Mouse (Mus musculus) liver, embryonic 14.5 days (tissue): ENCODE results near the gene Fblim1. TPM values are rescaled to one million over a fixed set of nuclear protein-coding genes. Genes with fewer than 3 reads are reported as not detected.

Source experiments
- ATAC-seq: fragments of 200-750 bp; cut with Nextera tagmentation; 2 replicates; pipeline ENCODE4 v1.8.0; 2017; ENCODE audit warnings: moderate number of reproducible peaks, mild to moderate bottlenecking, moderate library complexity; ENCODE audit not compliant: insufficient read depth
- DNase-seq, 3 experiments: peaks; one replicate each; pipeline ENCODE4 v3.0.0-alpha.2; 2012 to 2013; ENCODE audit warnings: low read depth in 3 of 3, low spot score in 3 of 3
- H3K27ac ChIP-seq: fragments of 300-500 bp; sonication (generic); 2 replicates; pipeline ENCODE4 v1.5.1; 2014; ENCODE audit warnings: moderate library complexity, mild to moderate bottlenecking, control low read depth, inconsistent platforms
- H3K27me3 ChIP-seq: fragments of 300-500 bp; sonication (generic); 2 replicates; pipeline ENCODE4 v1.6.1; 2014; ENCODE audit warnings: mild to moderate bottlenecking, low read length, moderate library complexity; ENCODE audit not compliant: control insufficient read depth, insufficient read depth
- H3K36me3 ChIP-seq: fragments of 300-500 bp; sonication (generic); replicated peaks from 2 replicates; pipeline ENCODE4 v1.6.1; 2014; ENCODE audit warnings: low read depth; ENCODE audit not compliant: control insufficient read depth, insufficient read depth
- H3K4me1 ChIP-seq, 2 experiments: fragments of 200-500 bp in 1 of 2; fragments of 300-500 bp in 1 of 2; sonication (generic) in 1 of 2; replicated peaks; 2 replicates each; pipeline ENCODE4 v1.6.1; 2012 to 2014; ENCODE audit warnings: antibody characterized with exemption in 1 of 2, inconsistent platforms in 1 of 2, low read length in 1 of 2; ENCODE audit not compliant: control insufficient read depth in 2 of 2, insufficient read depth in 2 of 2
- H3K4me2 ChIP-seq: fragments of 300-500 bp; sonication (generic); 2 replicates; pipeline ENCODE4 v1.6.1; 2014; ENCODE audit warnings: low read depth, mild to moderate bottlenecking, control low read depth, moderate library complexity
- H3K4me3 ChIP-seq, 2 experiments: fragments of 200-500 bp in 1 of 2; fragments of 300-500 bp in 1 of 2; sonication (generic) in 1 of 2; 2 replicates each; pipeline ENCODE4 v1.5.1; 2012 to 2014; ENCODE audit warnings: low read depth in 2 of 2, low read length in 2 of 2, mild to moderate bottlenecking in 2 of 2, control low read depth in 1 of 2, inconsistent platforms in 1 of 2, moderate library complexity in 1 of 2; ENCODE audit not compliant: insufficient read depth in 1 of 2
- H3K9ac ChIP-seq: fragments of 300-500 bp; sonication (generic); replicated peaks from 2 replicates; pipeline ENCODE4 v1.6.1; 2014; ENCODE audit warnings: mild to moderate bottlenecking, control low read depth, moderate library complexity
- H3K9me3 ChIP-seq: fragments of 300-500 bp; sonication (generic); 2 replicates; pipeline ENCODE4 v1.6.1; 2016; ENCODE audit warnings: low read length, mixed read lengths; ENCODE audit not compliant: control insufficient read depth
- CTCF ChIP-seq: IDR thresholded peaks from 2 replicates; pipeline ENCODE4 v1.5.1; 2016; ENCODE audit warnings: antibody characterized with exemption, low read depth, control low read depth
- EP300 ChIP-seq: IDR thresholded peaks from 2 replicates; pipeline ENCODE4 v1.6.1; 2016; ENCODE audit warnings: antibody characterized with exemption, low read depth
- WGBS: fragments of 180-500 bp; shearing (Covaris S2); extraction: QIAGEN DNeasy Blood & Tissue Kit; methylation state at CpG from one replicate; pipeline ENCODE4 v1.1.7; 2014; ENCODE audit not compliant: insufficient replicate concordance; 5-methylcytosine and 5-hydroxymethylcytosine counted together
- polyA plus RNA-seq, 2 experiments: library from polyadenylated mRNA; depleted of rRNA in 1 of 2; stranded (reverse) in 1 of 2; unstranded in 1 of 2; fragments of >200 nt; fragmentation: Nextera tagmentation in 1 of 2; extraction: Ambion mirVana in 1 of 2; gene quantifications; 2 replicates each; pipeline versions ENCODE4 v1.2.1 to v1.2.3; 2012 to 2014

Gene Fblim1
- 1.1 and 2.0 TPM in 2 replicates for polyA plus RNA-seq (2012; rRNA removed)
- 0.77 and 0.95 TPM in 2 replicates for polyA plus RNA-seq (2014; fragmentation: Nextera tagmentation; extraction: Ambion mirVana)

- peak; percentile 45; the same call in 1 of the 2 replicates for ATAC-seq
- Histone ChIP-seq H3K4me2 (no peak within 1 kb of the TSS), H3K9me3 (no peaks in the 10 kb centered on the region), H3K4me1 (no peaks in the 10 kb centered on the region), H3K4me3 (no peak within 1 kb of the TSS), H3K36me3 (no peaks in the 10 kb centered on the region), H3K9ac (no peak within 1 kb of the TSS), H3K27me3 (no peaks in the 10 kb centered on the region; the same call in 1 of the 2 replicates), H3K27ac (no peak within 1 kb of the TSS)
- no peak for TF ChIP-seq EP300
- no peak for TF ChIP-seq CTCF
- WGBS: 52% methylated on average over 11 of the region's 11 CpGs
- no peak for DNase-seq
Measured at GRCm38 (mm10) chr4:141605861-141606260, at the start of gene Fblim1. Gene Fblim1 (minus strand): TSS chr4:141606096.

GRCm38 (mm10) chr4:141654509-141654908, 48.6 kb upstream of the Fblim1 start:
- WGBS: 78% methylated on average over 6 of the region's 6 CpGs
- Histone ChIP-seq H3K4me3 (no peak overlapping the region), H3K27me3 (no peaks in the 10 kb centered on the region), H3K9me3 (no peaks in the 10 kb centered on the region), H3K27ac (no peak overlapping the region), H3K4me2 (no peak overlapping the region), H3K4me1 (peaks cover 0 to 8% of the 10 kb centered on the region in 2 experiments; a peak in 2 of 4 replicates), H3K9ac (no peak overlapping the region), H3K36me3 (no peaks in the 10 kb centered on the region)
- TF ChIP-seq CTCF (no peak), EP300 (no peak)
- DNase-seq: no peak
- ATAC-seq: no peak

GRCm38 (mm10) chr4:141653813-141654212, 47.9 kb upstream of the Fblim1 start:
- ATAC-seq: no peak

DNA sequence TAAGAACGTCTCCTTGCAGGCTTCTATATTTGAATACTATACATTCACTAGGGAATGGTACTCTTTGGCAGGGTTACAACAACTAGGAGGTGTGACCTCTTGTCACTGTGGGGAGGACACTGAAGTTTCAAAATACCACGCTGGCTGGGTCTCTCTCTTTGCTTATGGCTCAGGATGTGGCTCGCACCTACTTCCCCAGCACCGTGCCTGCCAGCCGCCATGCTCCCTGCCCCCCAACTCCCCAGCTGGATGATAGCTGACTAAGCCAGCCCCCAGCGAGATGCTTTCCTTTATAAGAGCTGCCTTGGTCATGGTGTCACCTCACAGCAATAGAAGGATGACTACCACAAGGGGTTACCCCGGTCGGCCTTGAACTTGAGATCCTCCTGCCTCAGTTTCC, 47.1 kb upstream of the Fblim1 start:
- H3K4me2 ChIP-seq: no peak overlapping the region
- no peak for TF ChIP-seq EP300
- TF ChIP-seq CTCF: no peak
- H3K9me3 ChIP-seq: no peaks in the 10 kb centered on the region
- no peak overlapping the region for H3K27ac ChIP-seq
- H3K9ac ChIP-seq: no peak overlapping the region
- H3K36me3 ChIP-seq: no peaks in the 10 kb centered on the region
- WGBS: 57% methylated on average over 8 of the region's 8 CpGs
- no peaks in the 10 kb centered on the region for H3K27me3 ChIP-seq
- peaks cover 0 to 8% of the 10 kb centered on the region in 2 experiments; a peak in 2 of 4 replicates for H3K4me1 ChIP-seq
- DNase-seq (no peak), ATAC-seq (no peak)
- no peak overlapping the region for H3K4me3 ChIP-seq

More at GRCm38 (mm10) chr4:141653813-141654212, 47.9 kb upstream of the Fblim1 start:
- Histone ChIP-seq H3K9me3 (no peaks in the 10 kb centered on the region), H3K4me1 (peaks cover 0 to 8% of the 10 kb centered on the region in 2 experiments; a peak in 2 of 4 replicates), H3K27ac (no peak overlapping the region), H3K27me3 (no peaks in the 10 kb centered on the region), H3K4me2 (no peak overlapping the region), H3K4me3 (no peak overlapping the region), H3K9ac (no peak overlapping the region), H3K36me3 (no peaks in the 10 kb centered on the region)
- 81% methylated on average over 13 of the region's 13 CpGs for WGBS
- no peak for TF ChIP-seq EP300
- TF ChIP-seq CTCF: no peak
- no peak for DNase-seq

DNA sequence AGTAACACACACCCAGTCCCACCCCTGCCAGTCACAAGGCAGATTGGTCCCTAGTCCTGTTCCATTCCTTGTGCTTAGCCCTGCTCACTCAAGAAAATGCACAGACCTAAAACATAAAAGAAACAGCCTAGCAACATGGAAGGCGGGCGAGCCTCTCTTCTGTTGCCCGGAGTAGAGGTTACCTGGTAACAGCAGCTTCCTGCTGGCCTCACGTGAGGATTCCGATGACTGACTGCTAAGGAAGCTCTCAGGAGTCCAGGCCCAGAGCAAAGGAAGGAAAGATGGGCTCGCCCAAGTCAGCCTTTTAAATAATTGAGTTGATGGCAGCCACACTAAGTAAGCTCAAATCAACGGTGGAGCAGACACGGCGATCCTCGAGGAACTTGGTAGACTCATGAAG, 46.0 kb upstream of the Fblim1 start:
- H3K9me3 ChIP-seq: no peaks in the 10 kb centered on the region
- no peak overlapping the region for H3K27ac ChIP-seq
- TF ChIP-seq EP300: no peak
- TF ChIP-seq CTCF: no peak
- no peak overlapping the region for H3K4me3 ChIP-seq
- no peak overlapping the region for H3K4me2 ChIP-seq
- no peaks in the 10 kb centered on the region for H3K27me3 ChIP-seq
- no peak for DNase-seq
- 72% methylated on average over 10 of the region's 10 CpGs for WGBS
- H3K36me3 ChIP-seq: no peaks in the 10 kb centered on the region
- H3K4me1 ChIP-seq: peaks cover 0 to 7% of the 10 kb centered on the region in 2 experiments; a peak in 2 of 4 replicates
- no peak overlapping the region for H3K9ac ChIP-seq
- no peak for ATAC-seq
